Mouse (Mus musculus) adipose tissue, adult 10 weeks (tissue): ENCODE data around the gene Cisd1. TPM values are rescaled to one million over a fixed set of nuclear protein-coding genes. Genes with fewer than 3 reads are reported as not detected.

Source experiments
- polyA plus RNA-seq: library from polyadenylated mRNA; stranded (reverse); fragments of 350-450 nt; fragmentation: Illumina TruSeq; extraction: RNeasy Lipid Tissue Mini Kit (QIAGEN cat#74804); gene quantifications from one replicate; pipeline ENCODE4 v1.2.3, GENCODE M21; 2014; ENCODE audit warnings: low read depth, low replicate concordance

Cisd1 gene
- 77.0 TPM for polyA plus RNA-seq

GRCm38 (mm10) chr10:71344579-71345143, at the start of gene Cisd1:
Cisd1 (minus strand) TSS chr10:71344954.

GRCm38 (mm10) chr10:71347509-71347949, 2.8 kb upstream of the Cisd1 start, which contains the start of gene Ipmk:
Ipmk (plus strand) TSS chr10:71347763.

GRCm38 (mm10) chr10:71285126-71285580, 59.6 kb downstream of the Cisd1 start, which contains the start of gene Ube2d1:
Ube2d1 (minus strand) TSS chr10:71285262.

Other genes with a start within 250 kb of the Cisd1 start
- gene Bicc1, start 185.3 kb downstream of the Cisd1 start, polyA plus RNA-seq: 21.5 TPM
- gene Tfam, start 106.7 kb downstream of the Cisd1 start, polyA plus RNA-seq: 33.2 TPM
- gene Ube2d1, start 59.7 kb downstream of the Cisd1 start, polyA plus RNA-seq: 24.4 TPM
- 13.1 TPM for gene Ipmk, start 2.8 kb upstream of the Cisd1 start, polyA plus RNA-seq